Mouse (Mus musculus): ENCODE measurements around the gene Tmsb10.
A peak's percentile ranks its signal among the peaks of the same experiment; 100 is the strongest.

Gene Tmsb10

GRCm38 (mm10) chr6:72958662-72959071, at the start of gene Tmsb10:
TSS of gene Tmsb10 (minus strand) at chr6:72958748.
- DNase-seq (ENCODE audit: low spot score): no peak

- no peak for DNase-seq (ENCODE audit: low spot score)
Measured at GRCm38 (mm10) chr6:73003601-73004000, 45.1 kb upstream of the Tmsb10 start.

GRCm38 (mm10) chr6:73002391-73002790, 43.8 kb upstream of the Tmsb10 start:
- DNase-seq (ENCODE audit: low spot score): no peak

- DNase-seq (ENCODE audit: low spot score): no peak
Measured at GRCm38 (mm10) chr6:72998809-72999208, 40.3 kb upstream of the Tmsb10 start.

GRCm38 (mm10) chr6:72993688-72994082, 35.1 kb upstream of the Tmsb10 start:
- DNase-seq (ENCODE audit: low spot score): no peak

- DNase-seq (ENCODE audit: low spot score): no peak
Measured at GRCm38 (mm10) chr6:72993054-72993687, 34.6 kb upstream of the Tmsb10 start.

- DNase-seq (ENCODE audit: low spot score): no peak
Measured at GRCm38 (mm10) chr6:72990206-72990605, 31.7 kb upstream of the Tmsb10 start.

GRCm38 (mm10) chr6:72989028-72989736, 30.6 kb upstream of the Tmsb10 start:
- DNase-seq (ENCODE audit: low spot score): no peak

- no peak for DNase-seq (ENCODE audit: low spot score)
Measured at GRCm38 (mm10) chr6:72982506-72982905, 24.0 kb upstream of the Tmsb10 start.

- DNase-seq (ENCODE audit: low spot score): no peak
Measured at GRCm38 (mm10) chr6:72981851-72982250, 23.3 kb upstream of the Tmsb10 start.

GRCm38 (mm10) chr6:72981124-72981651, 22.6 kb upstream of the Tmsb10 start:
- DNase-seq (ENCODE audit: low spot score): no peak

- DNase-seq (ENCODE audit: low spot score): no peak
Measured at GRCm38 (mm10) chr6:72976866-72977265, 18.3 kb upstream of the Tmsb10 start.

GRCm38 (mm10) chr6:72971074-72971473, 12.5 kb upstream of the Tmsb10 start:
- DNase-seq (ENCODE audit: low spot score): no peak

- DNase-seq (ENCODE audit: low spot score): no peak
Measured at GRCm38 (mm10) chr6:72969787-72970186, 11.2 kb upstream of the Tmsb10 start.

- no peak for DNase-seq (ENCODE audit: low spot score)
Measured at GRCm38 (mm10) chr6:72965199-72965598, 6.7 kb upstream of the Tmsb10 start.

GRCm38 (mm10) chr6:72962281-72962741, 3.8 kb upstream of the Tmsb10 start:
- no peak for DNase-seq (ENCODE audit: low spot score)

- no peak for DNase-seq (ENCODE audit: low spot score)
Measured at GRCm38 (mm10) chr6:72961603-72962002, 3.1 kb upstream of the Tmsb10 start.

GRCm38 (mm10) chr6:72960675-72961074, 2.1 kb upstream of the Tmsb10 start:
- no peak for DNase-seq (ENCODE audit: low spot score)

- DNase-seq (ENCODE audit: low spot score): no peak
Measured at GRCm38 (mm10) chr6:72959175-72959574, 627 bp upstream of the Tmsb10 start.

GRCm38 (mm10) chr6:72957676-72958641, 589 bp downstream of the Tmsb10 start:
- DNase-seq (ENCODE audit: low spot score): peak; percentile 43

- DNase-seq (ENCODE audit: low spot score): no peak
Measured at GRCm38 (mm10) chr6:72957093-72957435, 1.5 kb downstream of the Tmsb10 start.

Measured in layer of hippocampus, adult 9-10 months (tissue).